Mouse (Mus musculus) lung, postnatal 14 days (tissue): ENCODE results near the gene Tmco1.
A peak's percentile ranks its signal among the peaks of the same experiment; 100 is the strongest.
"Not testable (repeated sequence)": the region's sequence is repeated elsewhere in the genome, so short reads cannot be mapped to it uniquely, and the experiment has no call there.

ENCODE experiments used
- DNase-seq: peaks from one replicate; pipeline ENCODE4 v3.0.0; 2021

The Tmco1 gene

DNA sequence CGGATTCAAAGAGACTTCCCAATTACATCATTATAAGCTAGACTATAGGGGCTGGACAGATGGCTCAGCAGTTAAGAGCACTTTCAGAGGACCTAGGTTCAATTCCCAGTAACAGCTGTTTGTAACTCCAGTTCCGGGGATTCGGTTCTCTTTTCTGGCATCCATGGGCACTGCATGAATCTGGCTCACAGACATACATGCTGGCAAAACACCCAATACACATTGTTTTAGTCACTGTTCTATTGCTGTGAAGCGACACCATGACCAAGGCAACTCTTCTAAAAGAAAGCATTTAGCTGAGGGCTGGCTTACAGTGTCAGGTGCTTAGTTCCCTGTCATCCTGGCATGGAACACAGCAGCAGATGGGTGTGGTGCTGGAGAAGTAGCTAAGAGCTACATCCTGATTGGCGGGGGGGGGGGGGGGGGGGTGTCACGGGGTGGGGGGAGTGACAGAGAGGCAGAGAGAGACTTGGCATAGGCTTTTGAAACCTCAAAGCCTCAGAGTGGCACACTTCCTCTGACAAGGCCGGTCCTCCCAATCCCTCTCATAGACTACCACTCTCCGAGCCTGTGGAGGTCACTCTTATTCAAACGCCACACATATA is 31.1 kb downstream of the Tmco1 start:
- no peak for DNase-seq

DNA sequence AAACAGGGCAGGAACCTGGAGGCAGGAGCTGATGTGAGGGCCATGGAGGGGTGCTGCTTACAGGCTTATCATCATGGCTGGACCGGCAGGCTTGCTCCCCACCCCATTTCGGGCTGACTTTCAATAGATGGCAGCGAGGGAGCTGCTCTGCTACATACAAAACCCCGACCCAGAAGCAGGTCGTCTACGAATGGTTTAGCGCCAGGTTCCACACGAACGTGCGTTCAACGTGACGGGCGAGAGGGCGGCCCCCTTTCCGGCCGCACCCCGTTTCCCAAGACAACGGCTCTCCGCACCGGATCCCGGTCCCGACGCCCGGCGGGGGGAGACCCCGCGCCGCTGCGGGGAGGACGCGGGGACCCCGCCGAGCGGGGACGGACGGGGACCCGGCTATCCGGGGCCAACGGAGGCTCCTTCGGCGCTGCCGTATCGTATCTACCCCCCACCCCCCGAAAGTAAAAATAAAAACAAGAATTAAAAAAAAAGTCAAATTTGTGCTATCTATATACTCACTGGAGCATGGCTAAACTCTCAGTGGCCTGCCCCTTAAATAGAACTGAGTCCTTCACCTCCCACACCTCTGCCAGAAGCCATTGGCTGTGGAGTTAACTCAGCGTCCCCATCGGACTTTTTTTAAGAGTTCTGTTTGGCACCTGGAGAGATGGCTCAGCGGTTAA is 32.1 kb downstream of the Tmco1 start:
- DNase-seq = no peak

DNA sequence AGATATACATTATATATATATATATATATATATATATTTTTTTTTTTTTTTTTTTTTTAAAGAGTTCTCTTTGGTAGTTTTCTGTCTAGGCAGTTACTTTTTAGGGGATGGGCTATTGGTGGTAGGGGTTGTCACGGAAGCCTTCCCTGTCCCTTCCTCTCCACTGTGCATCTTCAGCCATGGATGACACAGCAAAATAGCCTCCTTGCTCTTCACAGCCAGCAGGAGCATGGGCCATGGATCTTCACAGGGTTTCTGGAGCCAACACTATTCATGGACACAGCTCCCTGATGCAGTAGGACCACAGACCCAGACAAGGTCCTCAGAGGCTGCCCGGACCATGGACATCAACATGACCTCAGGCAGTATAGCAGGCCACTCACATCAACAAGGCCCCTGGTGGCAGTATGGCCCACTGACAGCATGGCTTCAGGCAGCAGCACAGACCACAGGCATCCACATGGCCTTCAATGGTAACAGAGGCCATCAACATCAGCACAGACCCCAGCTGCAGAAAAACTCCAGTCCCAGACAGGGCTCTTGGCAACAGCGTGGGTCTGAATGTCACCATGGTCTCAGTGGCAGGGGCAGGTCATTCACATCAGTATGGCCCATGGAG is 32.8 kb downstream of the Tmco1 start:
- DNase-seq = no peak

DNA sequence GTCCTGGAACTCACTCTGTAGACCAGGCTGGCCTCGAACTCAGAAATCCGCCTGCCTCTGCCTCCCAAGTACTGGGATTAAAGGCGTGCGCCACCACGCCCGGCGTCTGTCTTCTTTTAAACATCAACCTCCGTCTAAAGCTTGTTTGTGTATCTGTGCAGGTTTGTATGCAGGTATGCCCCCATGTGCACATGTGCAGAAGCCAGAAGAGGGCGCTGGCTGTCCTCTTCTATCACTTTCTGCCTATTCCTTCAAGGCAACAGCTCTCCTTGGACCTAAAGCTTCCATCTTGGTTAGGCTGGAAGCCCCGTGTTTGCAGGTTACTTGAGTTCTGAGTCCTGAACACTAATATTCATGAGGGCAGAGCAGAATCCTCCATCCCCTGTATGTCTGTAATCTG is 34.7 kb downstream of the Tmco1 start:
- DNase-seq = no peak

DNA sequence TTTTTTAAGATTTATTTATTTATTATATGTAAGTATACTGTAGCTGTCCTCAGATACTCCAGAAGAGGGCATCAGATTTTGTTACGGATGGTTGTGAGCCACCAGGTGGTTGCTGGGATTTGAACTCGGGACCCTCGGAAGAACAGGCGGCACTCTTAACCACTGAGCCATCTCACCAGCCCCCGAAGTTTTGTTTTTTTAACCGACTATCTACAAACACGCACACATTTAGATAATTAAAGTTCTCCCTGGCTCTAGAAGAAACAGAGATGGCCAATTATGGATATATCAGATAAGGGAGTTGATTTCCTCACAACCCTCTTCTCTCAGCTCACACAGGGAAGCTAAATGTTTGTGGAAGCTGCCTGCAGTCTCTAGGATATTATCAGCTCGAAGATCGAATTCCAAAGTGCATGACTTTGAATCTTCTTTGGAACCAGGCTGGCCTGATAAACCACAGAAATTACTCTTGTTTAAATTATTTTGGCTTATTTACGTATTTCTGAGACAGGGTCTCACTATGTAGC is 37.9 kb downstream of the Tmco1 start:
- DNase-seq = not testable (repeated sequence)

DNA sequence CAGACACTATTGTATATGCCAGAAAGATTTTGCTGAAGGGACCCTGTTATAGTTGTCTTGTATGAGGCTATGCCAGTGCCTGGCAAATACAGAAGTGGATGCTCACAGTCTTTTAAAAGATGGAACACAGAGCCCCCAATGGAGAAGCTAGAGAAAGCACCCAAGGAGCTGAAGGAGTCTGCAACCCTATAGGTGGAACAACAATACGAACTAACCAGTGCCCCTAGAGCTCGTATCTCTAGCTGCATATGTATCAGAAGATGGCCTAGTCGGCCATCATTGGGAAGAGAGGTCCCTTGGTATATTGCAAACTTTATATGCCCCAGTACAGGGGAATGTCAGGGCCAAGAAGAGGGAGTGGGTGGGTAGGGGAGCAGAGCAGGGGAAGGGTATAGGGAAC is 41.0 kb downstream of the Tmco1 start:
- DNase-seq = not testable (repeated sequence)

DNA sequence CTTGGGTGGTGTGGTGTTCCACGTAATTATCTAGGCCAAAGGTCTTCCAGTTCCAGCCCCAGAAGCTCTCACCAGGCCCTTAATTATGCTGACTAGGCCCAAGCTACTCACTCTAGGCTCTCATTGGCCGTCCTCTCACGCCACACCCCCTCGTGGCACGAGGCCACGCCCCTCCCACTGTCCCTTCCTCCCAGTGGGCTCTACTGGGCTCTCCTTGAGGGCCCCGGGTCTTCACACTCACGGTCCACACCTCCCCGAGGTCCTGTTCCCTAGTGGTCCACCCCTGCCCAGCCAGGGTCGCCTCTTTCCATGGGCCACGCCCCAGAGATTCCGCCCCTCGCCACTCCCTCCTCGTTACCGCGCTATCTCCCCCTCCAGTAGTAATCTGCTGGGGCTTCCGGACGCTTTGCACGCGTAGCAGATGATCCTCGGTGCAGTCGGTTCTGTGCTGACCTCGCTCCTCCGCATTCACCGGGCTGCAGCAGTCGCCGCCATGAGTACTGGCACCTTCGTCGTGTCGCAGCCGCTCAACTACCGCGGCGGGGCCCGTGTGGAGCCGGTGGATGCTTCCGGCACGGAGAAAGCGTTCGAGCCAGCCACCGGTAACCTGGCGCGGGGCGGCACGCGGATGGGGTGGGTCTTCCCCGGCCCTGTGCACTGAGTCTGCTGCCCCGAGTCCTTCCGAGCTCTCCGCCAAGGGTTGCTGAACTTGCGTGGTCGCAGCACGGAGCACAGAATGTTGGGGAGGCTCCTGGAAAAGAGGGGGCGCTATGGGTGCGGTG is 41.8 kb downstream of the Tmco1 start, which contains the start of gene Aldh9a1:
Gene Aldh9a1 (plus strand): TSS at position 177 of the 782 bp plus-strand sequence.
- peak; percentile 93 for DNase-seq

DNA sequence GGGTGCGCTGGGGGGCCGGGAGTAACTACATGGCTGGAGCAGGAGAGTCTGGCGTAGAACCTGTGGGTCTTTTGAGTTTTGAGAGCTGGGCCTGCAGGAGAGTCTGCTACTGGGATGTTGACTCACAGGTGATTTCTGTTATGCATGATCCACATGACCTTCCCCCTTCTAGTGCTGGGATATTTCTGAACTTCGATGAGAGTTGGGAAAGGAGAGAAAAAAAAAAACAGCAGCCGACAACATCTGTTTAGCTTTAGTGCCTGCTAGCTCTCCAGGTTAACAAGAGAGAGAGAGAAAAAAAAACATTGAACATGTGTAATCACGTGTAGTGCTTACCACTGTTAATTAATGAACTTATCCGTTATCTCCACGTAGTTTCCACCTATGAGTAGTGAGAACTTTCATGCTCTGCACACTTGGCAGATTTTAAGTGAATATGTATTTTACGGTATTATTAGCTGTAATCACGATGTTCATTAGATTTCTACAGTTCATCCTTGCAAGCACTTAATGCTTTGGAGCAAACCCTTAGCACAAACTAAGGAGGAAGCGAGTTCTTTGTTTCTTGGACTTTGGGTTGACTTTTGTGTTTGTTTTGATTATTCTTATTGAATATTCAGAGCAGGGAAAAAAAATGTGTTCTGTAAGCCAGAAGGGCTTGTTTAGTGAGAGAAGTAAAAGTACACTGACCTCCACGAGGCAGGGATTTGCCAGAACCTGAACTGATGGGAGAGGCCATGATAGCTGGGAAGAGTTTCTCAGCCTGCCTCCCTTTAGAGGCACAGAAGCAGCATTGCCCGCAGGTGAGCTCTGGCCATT is 42.6 kb downstream of the Tmco1 start:
- no peak for DNase-seq

DNA sequence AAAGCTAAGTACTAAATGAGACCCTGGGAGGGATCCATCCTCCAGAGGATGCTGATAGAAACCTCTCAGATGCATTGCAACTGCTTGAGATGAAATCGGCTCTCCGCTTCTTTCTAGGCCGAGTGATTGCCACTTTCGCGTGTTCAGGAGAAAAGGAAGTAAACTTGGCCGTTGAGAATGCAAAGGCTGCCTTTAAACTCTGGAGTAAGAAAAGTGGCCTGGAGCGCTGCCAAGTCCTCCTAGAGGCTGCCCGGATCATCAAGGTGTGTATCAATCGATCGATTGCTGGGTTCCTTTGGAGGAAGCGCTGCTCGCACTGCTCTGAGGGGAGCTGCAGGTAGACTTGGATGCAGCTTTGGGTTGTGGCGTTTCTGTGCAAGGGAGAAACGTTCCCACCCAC is 44.2 kb downstream of the Tmco1 start:
- DNase-seq = no peak

DNA sequence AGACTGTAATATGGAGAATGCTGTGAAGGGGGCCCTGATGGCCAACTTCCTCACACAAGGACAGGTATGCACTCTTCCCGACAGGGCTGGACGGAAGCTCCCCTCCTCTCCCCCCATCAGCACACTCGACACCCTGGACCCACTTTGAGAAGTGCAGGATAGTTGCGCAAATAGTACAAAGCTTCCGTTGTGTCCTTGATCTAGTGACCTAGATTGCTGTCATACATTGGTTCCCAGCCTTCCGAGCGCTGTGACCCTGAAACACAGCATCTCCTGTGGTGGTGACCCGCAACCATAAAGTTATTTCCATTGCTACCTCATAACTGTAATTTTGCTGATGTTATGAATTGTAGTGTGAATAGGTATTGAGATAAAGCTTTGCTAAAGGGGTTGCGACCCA is 49.2 kb downstream of the Tmco1 start:
- no peak for DNase-seq

DNA sequence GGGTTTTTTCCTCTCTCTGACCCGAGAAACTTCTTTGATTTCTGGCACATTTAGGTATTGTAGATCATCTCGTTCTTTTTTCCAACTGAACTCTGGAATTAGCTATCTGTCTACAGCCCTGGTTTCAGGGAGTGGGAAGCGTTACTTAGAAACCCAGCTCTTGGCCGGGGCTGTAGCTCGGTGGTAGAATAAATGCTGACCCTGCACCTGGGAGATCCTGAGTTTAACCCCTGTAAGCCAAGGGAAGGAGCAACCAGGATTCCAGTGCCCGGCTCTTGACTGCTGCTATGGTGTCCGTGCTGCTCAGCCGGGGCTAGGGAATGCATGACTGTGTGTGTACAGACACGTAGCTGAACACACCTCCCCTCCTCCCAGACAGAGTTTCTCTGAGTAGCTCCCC is 50.6 kb downstream of the Tmco1 start:
- DNase-seq = no peak

DNA sequence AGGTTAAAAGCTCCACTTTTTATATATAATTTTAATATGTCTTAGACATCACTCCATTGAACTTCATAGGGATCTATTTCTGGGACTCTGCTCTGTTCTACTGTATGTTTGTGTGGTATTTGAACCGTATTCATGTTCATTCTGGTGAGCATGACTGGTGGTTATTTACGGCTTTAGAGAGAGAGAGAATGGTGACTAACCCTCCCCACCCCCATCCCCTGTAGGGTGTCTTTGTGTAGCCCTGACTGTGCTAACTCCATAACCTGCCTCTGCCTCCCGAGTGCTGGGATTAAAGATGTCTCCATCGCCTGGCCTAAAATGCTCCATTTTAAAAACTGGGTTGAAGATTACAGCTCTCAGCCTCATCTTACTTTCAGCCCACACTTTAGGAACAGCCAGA is 52.1 kb downstream of the Tmco1 start:
- no peak for DNase-seq

DNA sequence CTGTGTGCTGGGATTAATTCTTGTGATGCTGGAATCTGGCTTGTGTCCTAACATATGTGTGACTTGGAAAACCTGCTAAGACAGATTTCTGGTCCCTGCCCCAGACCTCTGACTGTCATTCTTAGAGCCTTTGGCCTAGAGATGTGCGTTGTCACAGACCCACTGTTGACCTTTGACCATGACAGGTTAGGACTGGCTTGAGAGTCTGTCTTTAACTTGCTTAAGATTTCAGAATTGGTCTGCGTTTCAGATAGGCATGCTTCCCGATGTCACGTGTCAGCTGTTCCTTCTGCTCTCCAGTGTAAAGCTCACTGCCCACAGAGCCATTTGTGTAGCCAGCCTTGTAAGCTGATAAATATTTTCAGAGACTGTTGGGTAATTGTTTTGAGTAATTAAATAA is 54.6 kb downstream of the Tmco1 start:
- no peak for DNase-seq

DNA sequence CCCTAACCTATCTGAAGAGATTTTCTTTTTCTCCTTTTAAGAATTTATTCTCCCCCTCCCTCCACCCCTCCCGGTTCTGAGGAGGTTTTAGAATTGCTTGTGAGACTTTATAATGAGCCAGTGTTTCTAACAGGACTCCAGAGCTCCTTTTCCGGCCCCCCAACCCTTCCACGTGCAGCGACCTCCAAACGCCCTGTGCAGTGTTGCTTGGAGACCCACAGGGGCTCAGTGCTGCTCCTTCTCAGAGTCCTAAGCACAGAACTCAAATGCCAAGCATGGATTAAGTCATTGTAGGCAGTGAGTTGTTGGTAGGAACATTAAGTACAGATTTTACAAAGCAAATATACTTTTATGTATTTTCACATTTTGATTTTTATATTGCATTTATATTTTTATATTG is 55.1 kb downstream of the Tmco1 start:
- DNase-seq = no peak

DNA sequence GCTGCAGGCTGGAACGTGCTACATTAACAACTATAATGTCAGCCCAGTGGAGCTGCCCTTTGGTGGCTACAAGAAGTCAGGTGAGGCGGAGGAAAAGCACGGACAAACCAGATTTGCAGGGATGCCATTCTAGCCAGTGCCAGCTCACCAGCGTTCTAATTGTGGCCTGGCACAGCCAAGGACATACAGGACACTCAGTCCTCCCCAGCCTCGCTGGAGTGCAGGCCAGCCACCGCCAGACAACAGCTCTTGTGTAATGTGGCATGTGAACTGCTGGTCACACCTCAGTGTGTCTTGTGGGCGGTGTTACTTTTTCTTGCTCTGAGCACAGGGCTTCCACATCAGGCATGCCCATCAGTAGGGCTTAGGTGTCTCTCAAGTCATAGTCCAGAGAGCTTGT is 57.6 kb downstream of the Tmco1 start:
- no peak for DNase-seq

DNA sequence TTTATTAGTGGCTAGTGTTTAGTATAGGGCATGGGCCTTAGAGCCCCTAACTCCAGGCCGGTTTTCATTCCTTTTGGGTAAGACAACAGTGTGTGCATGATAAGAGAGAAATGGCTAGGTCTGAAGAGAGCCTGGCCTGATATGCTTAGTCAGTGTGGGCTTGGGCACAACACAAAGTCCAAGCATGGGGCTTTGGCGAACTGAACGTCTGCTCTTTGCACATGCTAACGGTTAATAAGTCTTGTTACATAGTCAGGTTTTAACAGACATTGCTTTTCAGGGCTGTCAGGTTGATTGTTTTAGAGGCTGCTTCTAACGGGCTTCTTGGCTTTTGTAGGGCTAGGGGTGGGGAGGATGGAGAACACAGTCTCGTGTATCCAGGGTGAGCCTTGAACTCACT is 58.4 kb downstream of the Tmco1 start:
- no peak for DNase-seq

DNA sequence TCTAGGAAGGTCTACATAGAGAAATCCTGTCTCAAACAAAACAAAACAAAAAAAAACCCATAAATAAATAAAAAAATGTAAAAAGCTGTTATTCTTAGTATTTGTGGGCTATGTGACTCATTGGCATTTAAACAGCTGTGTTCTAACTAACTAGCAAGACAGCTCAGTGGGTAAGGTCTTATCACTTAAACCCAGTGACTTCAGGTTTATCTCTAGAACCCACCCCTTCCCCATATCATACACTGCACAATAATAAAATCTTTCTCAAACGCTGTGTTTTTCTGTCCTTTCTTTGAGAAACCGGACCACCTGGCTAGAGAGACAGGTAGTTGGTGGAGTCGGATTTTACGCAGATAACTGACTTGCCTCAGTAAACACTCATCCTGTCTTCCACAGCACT is 59.8 kb downstream of the Tmco1 start:
- DNase-seq = no peak

DNA sequence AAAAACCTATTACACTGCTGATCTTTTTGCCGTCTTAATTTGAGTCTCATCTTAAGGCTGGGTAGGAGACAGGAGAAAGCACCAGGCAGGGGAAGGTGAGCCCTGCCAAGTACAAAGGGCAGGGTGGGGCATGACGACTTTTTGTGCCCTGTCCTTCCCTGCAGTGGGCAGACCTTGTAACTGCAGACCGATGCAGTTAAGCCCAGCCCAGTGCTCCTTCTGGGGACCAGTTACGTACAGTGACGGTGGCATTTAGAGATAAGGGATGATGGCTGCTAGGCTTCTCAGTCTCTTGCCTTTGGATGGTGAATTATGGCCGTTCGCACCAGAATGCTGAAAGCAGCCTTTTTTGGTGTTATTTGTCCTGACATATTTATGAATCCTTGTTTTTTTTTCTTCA is 60.3 kb downstream of the Tmco1 start:
- no peak for DNase-seq

DNA sequence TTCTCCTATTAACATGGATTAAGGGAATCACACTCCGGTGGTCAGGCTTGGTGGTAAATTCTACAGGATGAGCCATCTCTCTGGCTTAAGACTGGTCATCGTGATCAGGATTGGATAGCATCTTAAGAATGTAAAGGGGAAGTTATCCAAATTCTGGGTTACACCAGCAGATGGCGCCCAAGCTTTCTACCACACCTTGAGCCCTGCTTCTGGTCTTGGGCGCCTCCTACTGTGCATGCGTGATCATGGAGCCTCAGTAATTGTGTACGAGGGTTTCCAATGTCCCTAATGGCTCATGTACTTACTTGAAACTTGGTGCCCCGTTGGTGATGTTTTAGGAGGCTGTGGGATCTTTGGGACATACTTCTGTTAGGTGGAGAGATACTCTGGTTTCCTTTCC is 61.7 kb downstream of the Tmco1 start:
- DNase-seq = peak; percentile 94

DNA sequence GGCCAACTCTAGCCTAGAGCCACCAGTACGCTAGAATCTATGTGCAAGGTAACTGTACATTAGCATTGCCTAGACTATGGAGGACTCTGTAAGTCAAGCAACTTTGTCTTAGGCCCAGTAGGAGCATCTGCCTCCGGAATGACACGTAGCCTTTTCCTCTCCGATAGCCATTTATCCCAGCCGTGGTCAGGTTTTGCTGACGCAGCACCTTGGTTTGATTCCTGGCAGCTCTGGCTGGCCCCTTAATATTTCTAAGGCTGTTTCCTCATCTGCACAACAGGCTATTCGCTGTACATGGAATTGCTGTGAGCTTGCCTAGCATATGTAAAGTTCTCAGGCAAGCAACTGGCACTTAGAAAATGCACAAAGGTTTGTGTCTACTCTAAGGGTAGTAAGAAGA is 64.6 kb downstream of the Tmco1 start:
- no peak for DNase-seq

DNA sequence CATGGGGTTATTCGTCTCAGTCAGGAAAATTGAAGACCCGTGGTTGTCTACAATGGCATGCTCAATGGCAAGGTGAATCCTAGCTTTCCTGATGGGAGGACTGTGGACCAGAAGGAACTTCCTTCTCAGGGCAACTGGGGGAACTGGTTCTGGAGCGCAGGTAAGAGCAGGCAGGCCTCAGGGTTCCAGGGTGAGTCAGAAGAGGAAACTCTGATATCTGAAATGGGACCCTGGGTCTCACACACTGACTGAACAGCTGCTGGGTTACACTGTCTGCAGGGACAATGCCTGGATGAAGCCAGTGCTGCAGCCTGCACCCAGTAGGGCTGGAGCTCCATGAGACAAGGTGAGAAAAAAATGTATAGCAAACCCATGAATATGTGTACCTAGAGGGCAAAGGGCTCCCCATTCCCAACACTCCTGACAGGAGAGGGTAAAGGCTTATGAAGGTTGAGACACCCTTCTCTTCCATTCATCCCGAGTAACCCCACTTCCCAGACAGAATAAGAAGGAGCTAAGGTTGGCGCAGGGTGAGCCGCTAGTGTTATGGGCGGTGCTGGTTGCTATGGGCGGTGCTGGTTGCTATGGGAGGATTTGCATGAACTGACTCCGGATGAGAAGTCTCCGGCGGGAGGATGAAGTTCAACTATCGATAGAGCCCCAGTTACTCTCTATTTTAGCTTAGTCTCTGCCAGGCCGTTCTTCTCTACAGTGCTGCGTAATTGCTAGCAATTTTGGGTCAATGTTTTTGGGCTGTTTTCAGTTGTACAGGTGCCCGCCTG is 66.0 kb downstream of the Tmco1 start:
- peak; percentile 52 for DNase-seq

DNA sequence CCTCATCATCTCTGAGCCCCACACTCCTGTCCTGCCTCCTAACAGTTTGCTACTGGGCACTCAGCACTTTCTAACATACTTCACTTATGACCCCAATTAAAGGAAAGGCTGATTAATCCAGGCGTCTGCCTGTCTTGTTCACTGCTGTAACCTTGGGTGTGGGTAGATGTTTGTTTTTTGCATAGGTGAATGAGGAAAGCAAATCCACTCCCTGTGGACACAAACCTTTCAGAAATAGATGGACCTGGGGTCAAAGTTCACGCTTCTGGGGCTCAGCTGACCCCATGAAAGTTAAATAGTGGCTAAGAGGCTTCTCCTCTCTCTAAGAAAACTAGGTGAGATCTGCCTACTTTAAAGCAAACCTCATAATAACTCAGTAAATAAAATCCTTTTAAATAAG is 66.8 kb downstream of the Tmco1 start:
- DNase-seq = no peak
